Mouse (Mus musculus): ENCODE data around the gene Olfr32. TPM values are rescaled to one million over a fixed set of nuclear protein-coding genes. Genes with fewer than 3 reads are reported as not detected.
"Not testable (repeated sequence)": the region's sequence is repeated elsewhere in the genome, so short reads cannot be mapped to it uniquely, and the experiment has no call there.

Gene Olfr32
- not detected for total RNA-seq (2021)
- long read RNA-seq, experiment 1 = 0 reads
- long read RNA-seq, experiment 2 = 0 reads

- DNase-seq = no peak
- intact Hi-C loops (cut with DNase I) = no loop called here
Observed at GRCm38 (mm10) chr2:90142196-90142595, at the start of gene Olfr32. Gene Olfr32 (minus strand): TSS chr2:90142296.

- DNase-seq; intact Hi-C loops (cut with DNase I): not testable (repeated sequence)
Observed at GRCm38 (mm10) chr2:90187082-90187481, 45.0 kb upstream of the Olfr32 start.

GRCm38 (mm10) chr2:90186082-90186481, 44.0 kb upstream of the Olfr32 start:
- DNase-seq; intact Hi-C loops (cut with DNase I): not testable (repeated sequence)

GRCm38 (mm10) chr2:90153916-90154315, 11.8 kb upstream of the Olfr32 start:
- no peak for DNase-seq
- intact Hi-C loops (cut with DNase I) = no loop called here

- DNase-seq = no peak
- intact Hi-C loops (cut with DNase I) = no loop called here
Observed at GRCm38 (mm10) chr2:90152991-90153390, 10.9 kb upstream of the Olfr32 start, which contains the start of gene Olfr1270. Gene Olfr1270 (minus strand): TSS chr2:90153091.

- no peak for DNase-seq
- intact Hi-C loops (cut with DNase I) = no loop called here
Observed at GRCm38 (mm10) chr2:90121312-90121711, 20.8 kb downstream of the Olfr32 start, which contains the start of gene Olfr1269. Gene Olfr1269 (minus strand): TSS chr2:90121412.

Other genes with a start within 250 kb of the Olfr32 start
- gene Olfr1258, start 215.0 kb downstream of the Olfr32 start, total RNA-seq (2021) = not detected
- gene Olfr1259, start 193.6 kb downstream of the Olfr32 start, total RNA-seq (2021) = not detected
- not detected for gene Olfr1260, start 168.0 kb downstream of the Olfr32 start, total RNA-seq (2021)
- not detected for gene Olfr1261, start 151.1 kb downstream of the Olfr32 start, total RNA-seq (2021)
- not detected for gene Olfr1262, start 142.2 kb downstream of the Olfr32 start, total RNA-seq (2021)
- not detected for gene Olfr1263, start 130.2 kb downstream of the Olfr32 start, total RNA-seq (2021)
- not detected for gene Olfr1264, start 116.7 kb downstream of the Olfr32 start, total RNA-seq (2021)
- not detected for gene Olfr1265, start 107.0 kb downstream of the Olfr32 start, total RNA-seq (2021)
- gene Olfr140, start 78.7 kb downstream of the Olfr32 start, total RNA-seq (2021) = not detected
- not detected for gene Olfr1269, start 20.9 kb downstream of the Olfr32 start, total RNA-seq (2021)
- gene Olfr1270, start 10.8 kb upstream of the Olfr32 start, total RNA-seq (2021) = not detected
- gene Olfr1506, start 82.2 kb upstream of the Olfr32 start, total RNA-seq (2021) = not detected
- gene Olfr142, start 115.3 kb upstream of the Olfr32 start, total RNA-seq (2021) = not detected
- gene Olfr1271, start 128.7 kb upstream of the Olfr32 start, total RNA-seq (2021) = not detected
- not detected for gene Olfr1272, start 150.5 kb upstream of the Olfr32 start, total RNA-seq (2021)
- under 1 TPM; 0.10 TPM for gene Gm13769, start 179.9 kb upstream of the Olfr32 start, total RNA-seq (2021)